Mouse (Mus musculus): ENCODE results near the gene Aifm1. TPM values are rescaled to one million over a fixed set of nuclear protein-coding genes. Genes with fewer than 3 reads are reported as not detected.

Gene Aifm1
- total and polyA plus RNA-seq, 3 experiments = 30.3 to 61.4 (median 32.7) TPM

DNA sequence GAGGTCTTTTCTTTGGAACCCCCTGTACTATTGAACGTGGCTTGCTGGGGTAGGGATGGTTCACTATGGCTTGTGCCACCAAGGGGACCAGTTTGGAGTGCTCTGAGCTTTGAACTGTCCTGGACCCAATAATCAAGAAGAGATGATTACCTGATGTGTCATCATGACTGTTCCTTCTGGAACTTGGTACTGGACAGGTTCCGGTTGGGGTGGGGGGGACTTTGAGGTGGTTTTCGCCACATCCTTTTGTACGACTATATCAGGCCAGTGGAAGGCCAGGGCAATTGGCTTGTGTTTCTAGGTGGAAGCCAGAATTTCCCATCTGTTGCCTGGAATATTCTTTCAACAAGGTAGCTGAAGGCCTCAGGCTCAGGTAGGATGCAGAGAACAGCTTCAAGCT, 49.7 kb downstream of the Aifm1 start:
- no peak overlapping the region for H3K4me2 ChIP-seq (ENCODE audit: insufficient read depth, low read depth, poor library complexity, severe bottlenecking)
- no peak overlapping the region for H3K27ac ChIP-seq (ENCODE audit: insufficient read depth, low read depth)
- in situ Hi-C loops (cut with MboI; ENCODE audit: low pct_ligation_motif_present, low pct_unique_long_range_greater_than_20kb, low sequenced_read_pairs) (loop anchor here (5.0 kb wide), 1 partner anchor 41 kb away; no protein-coding TSS in a partner anchor), dilution Hi-C loops (cut with MboI; ENCODE audit: extremely low pct_ligation_motif_present, extremely low pct_unique_long_range_greater_than_20kb, low sequenced_read_pairs) (no loop called here)
- DNase-seq (ENCODE audit: extremely low read depth) = no peak
- H3K79me2 ChIP-seq (replicated peaks; ENCODE audit: control insufficient read depth, extremely low read depth, insufficient read depth, poor library complexity, severe bottlenecking) = no peaks in the 10 kb centered on the region
- no peaks in the 10 kb centered on the region for H3K9me3 ChIP-seq (replicated peaks; ENCODE audit: low read length)
- H3K36me3 ChIP-seq (replicated peaks in 1 of 2; ENCODE audit: control insufficient read depth in 1 of 2, insufficient read depth in 1 of 2, low read length in 1 of 2) = no peaks in the 10 kb centered on the region
- H3K4me3 ChIP-seq (replicated peaks in 1 of 3; ENCODE audit: low read depth in 2 of 3, low read length in 2 of 3, poor library complexity in 1 of 3) = no peak overlapping the region
- H3K4me1 ChIP-seq (ENCODE audit: control insufficient read depth in 1 of 2, insufficient read depth in 2 of 2) = peaks cover 2 to 9% of the 10 kb centered on the region in 2 experiments; a peak in 3 of 4 replicates
- no peak overlapping the region for H3K9ac ChIP-seq (ENCODE audit: insufficient read depth, low read depth)
- TF ChIP-seq ELF1 (IDR thresholded peaks at IDR 0.05; ENCODE audit: low read depth, low read length) (no peak), MAZ (IDR thresholded peaks at IDR 0.05; ENCODE audit: low read depth, low read length) (no peak), CHD1 (IDR thresholded peaks at IDR 0.05; ENCODE audit: low read depth, low read length) (no peak), TCF12 (IDR thresholded peaks at IDR 0.05; ENCODE audit: low read depth, low read length) (no peak), NRF1 (IDR thresholded peaks at IDR 0.05; ENCODE audit: low read depth, low read length) (no peak), ETS1 (conservative IDR thresholded peaks at IDR 0.05; ENCODE audit: low read depth, low read length) (no peak), SIN3A (IDR thresholded peaks at IDR 0.05; ENCODE audit: low read length) (no peak), RAD21 (IDR thresholded peaks at IDR 0.05; ENCODE audit: low read depth, low read length) (no peak), PAX5 (IDR thresholded peaks at IDR 0.05; ENCODE audit: low read length) (no peak), MEF2A (IDR thresholded peaks at IDR 0.05; ENCODE audit: borderline replicate concordance, low read depth, low read length) (no peak)
- H3K27me3 ChIP-seq (replicated peaks) = no peaks in the 10 kb centered on the region

- H3K4me1 ChIP-seq (ENCODE audit: control insufficient read depth in 1 of 2, insufficient read depth in 2 of 2) = peaks cover 2 to 9% of the 10 kb centered on the region in 2 experiments; a peak in 3 of 4 replicates
- peak; percentile 33 for DNase-seq (ENCODE audit: extremely low read depth)
- no peaks in the 10 kb centered on the region for H3K27me3 ChIP-seq (replicated peaks)
- dilution Hi-C loops (cut with MboI; ENCODE audit: extremely low pct_ligation_motif_present, extremely low pct_unique_long_range_greater_than_20kb, low sequenced_read_pairs) (no loop called here), in situ Hi-C loops (cut with MboI; ENCODE audit: low pct_ligation_motif_present, low pct_unique_long_range_greater_than_20kb, low sequenced_read_pairs) (loop anchor here (5.0 kb wide), 1 partner anchor 41 kb away; no protein-coding TSS in a partner anchor)
- H3K9me3 ChIP-seq (replicated peaks; ENCODE audit: low read length) = no peaks in the 10 kb centered on the region
- no peaks in the 10 kb centered on the region for H3K79me2 ChIP-seq (replicated peaks; ENCODE audit: control insufficient read depth, extremely low read depth, insufficient read depth, poor library complexity, severe bottlenecking)
- H3K27ac ChIP-seq (ENCODE audit: insufficient read depth, low read depth) = no peak within 1 kb of the TSS
- H3K36me3 ChIP-seq (replicated peaks in 1 of 2; ENCODE audit: control insufficient read depth in 1 of 2, insufficient read depth in 1 of 2, low read length in 1 of 2) = no peaks in the 10 kb centered on the region
- H3K9ac ChIP-seq (ENCODE audit: insufficient read depth, low read depth) = peak within 1 kb of the TSS; percentile 61
- peak within 1 kb of the TSS; percentile 32 to 60 (median 39) for H3K4me3 ChIP-seq (replicated peaks in 1 of 3; ENCODE audit: low read depth in 2 of 3, low read length in 2 of 3, poor library complexity in 1 of 3)
- peak within 1 kb of the TSS; percentile 93 for H3K4me2 ChIP-seq (ENCODE audit: insufficient read depth, low read depth, poor library complexity, severe bottlenecking)
- no peak for TF ChIP-seq UBTF (IDR thresholded peaks at IDR 0.05; ENCODE audit: low read depth, low read length)
- 0 out of 2 replicates have a peak, but pooled peaks have one; percentile 7 for TF ChIP-seq SIN3A (IDR thresholded peaks at IDR 0.05; ENCODE audit: low read length)
- TF ChIP-seq POLR2AphosphoS2 (IDR thresholded peaks at IDR 0.05; ENCODE audit: low read depth, low read length) = no peak
- TF ChIP-seq NRF1 (IDR thresholded peaks at IDR 0.05; ENCODE audit: low read depth, low read length) = peak; percentile 58
- TF ChIP-seq ZNF384 (IDR thresholded peaks at IDR 0.05; ENCODE audit: low read depth, low read length) = no peak
- TF ChIP-seq MXI1 (IDR thresholded peaks at IDR 0.05; ENCODE audit: low read depth, low read length) = peak; percentile 32; the same call in 1 of the 2 replicates
- no peak for TF ChIP-seq USF2 (conservative IDR thresholded peaks at IDR 0.05; ENCODE audit: low read depth, low read length)
- peak; percentile 21; the same call in 1 of the 2 replicates for TF ChIP-seq BHLHE40 (IDR thresholded peaks at IDR 0.05; ENCODE audit: low read depth, low read length)
- TF ChIP-seq POLR2A (IDR thresholded peaks at IDR 0.05; ENCODE audit: low read depth, low read length) = no peak
- no peak for TF ChIP-seq IRF4 (IDR thresholded peaks at IDR 0.05; ENCODE audit: low read depth, low read length)
- no peak for TF ChIP-seq EP300 (IDR thresholded peaks at IDR 0.05; ENCODE audit: low read length)
- TF ChIP-seq CHD1 (IDR thresholded peaks at IDR 0.05; ENCODE audit: low read depth, low read length) = no peak
- no peak for TF ChIP-seq ZKSCAN1 (IDR thresholded peaks at IDR 0.05; ENCODE audit: borderline replicate concordance, low read depth, low read length)
- TF ChIP-seq ETS1 (conservative IDR thresholded peaks at IDR 0.05; ENCODE audit: low read depth, low read length) = no peak
- no peak for TF ChIP-seq KAT2A (IDR thresholded peaks at IDR 0.05; ENCODE audit: insufficient replicate concordance, low read length)
- TF ChIP-seq GABPA (IDR thresholded peaks at IDR 0.05; ENCODE audit: insufficient replicate concordance, low read depth, low read length) = no peak
- TF ChIP-seq RAD21 (IDR thresholded peaks at IDR 0.05; ENCODE audit: low read depth, low read length) = peak; percentile 64
- TF ChIP-seq MYC (IDR thresholded peaks at IDR 0.05; ENCODE audit: low read depth, low read length) = no peak
- no peak for TF ChIP-seq JUN (IDR thresholded peaks at IDR 0.05; ENCODE audit: insufficient read depth, low read depth, low read length)
- TF ChIP-seq NELFE (IDR thresholded peaks at IDR 0.05; ENCODE audit: low read depth, low read length) = peak; percentile 26; the same call in 1 of the 2 replicates
- no peak for TF ChIP-seq MAZ (IDR thresholded peaks at IDR 0.05; ENCODE audit: low read depth, low read length)
- no peak for TF ChIP-seq TCF12 (IDR thresholded peaks at IDR 0.05; ENCODE audit: low read depth, low read length)
- TF ChIP-seq ELF1 (IDR thresholded peaks at IDR 0.05; ENCODE audit: low read depth, low read length) = no peak
- no peak for TF ChIP-seq ZC3H11A (IDR thresholded peaks at IDR 0.05; ENCODE audit: low read depth, low read length)
- TF ChIP-seq PAX5 (IDR thresholded peaks at IDR 0.05; ENCODE audit: low read length) = no peak
- peak; percentile 32 to 87; a peak in 3 of 4 replicates for TF ChIP-seq CTCF (conservative IDR thresholded peaks at IDR 0.05 in 1 of 2, IDR thresholded peaks at IDR 0.05 in 1 of 2; ENCODE audit: low read depth in 2 of 2, low read length in 2 of 2)
- no peak for TF ChIP-seq MAFK (IDR thresholded peaks at IDR 0.05; ENCODE audit: insufficient replicate concordance, low read length)
- TF ChIP-seq SMC3 (IDR thresholded peaks at IDR 0.05; ENCODE audit: low read depth, low read length) = peak; percentile 69
Measured at GRCm38 (mm10) chrX:48462754-48463507, 50.4 kb downstream of the Aifm1 start, which contains the start of gene Elf4. TSS of gene Elf4 (minus strand) at chrX:48463132.
